Mouse (Mus musculus): ENCODE results near the gene Clip2.

- TF ChIP-seq CTCF (conservative IDR thresholded peaks at IDR 0.05; ENCODE audit: low read length) = no peak
- TF ChIP-seq POU5F1 (IDR thresholded peaks at IDR 0.05; ENCODE audit: borderline replicate concordance, low read length) = no peak
Observed at GRCm38 (mm10) chr5:134521131-134521530, 31.1 kb downstream of the Clip2 start.

Data from E14TG2a.4 (cell line).